Mouse (Mus musculus) lung, postnatal 0 days (tissue): Measurements from ENCODE around the gene Ctf1. TPM values are rescaled to one million over a fixed set of nuclear protein-coding genes. Genes with fewer than 3 reads are reported as not detected.
"Not testable (repeated sequence)": the region's sequence is repeated elsewhere in the genome, so short reads cannot be mapped to it uniquely, and the experiment has no call there.

Experiments
- ATAC-seq: fragments of 200-750 bp; cut with Nextera tagmentation; 2 replicates; pipeline ENCODE4 v1.8.0; 2017; ENCODE audit warnings: moderate library complexity
- DNase-seq: peaks from one replicate; pipeline ENCODE4 v3.0.0-alpha.2; 2016; ENCODE audit warnings: low spot score
- H3K27ac ChIP-seq: fragments of 300-500 bp; sonication (generic); 2 replicates; pipeline ENCODE4 v1.5.1; 2014; ENCODE audit warnings: antibody characterized with exemption, mild to moderate bottlenecking, low read length, mixed read lengths
- H3K27me3 ChIP-seq: fragments of 300-500 bp; sonication (generic); replicated peaks from 2 replicates; pipeline ENCODE4 v1.6.1; 2014; ENCODE audit warnings: low read length, mixed read lengths; ENCODE audit not compliant: insufficient read depth
- H3K36me3 ChIP-seq: fragments of 300-500 bp; sonication (generic); 2 replicates; pipeline ENCODE4 v1.6.1; 2014; ENCODE audit warnings: low read length, mixed read lengths; ENCODE audit not compliant: insufficient read depth
- H3K4me1 ChIP-seq: fragments of 300-500 bp; sonication (generic); 2 replicates; pipeline ENCODE4 v1.6.1; 2014; ENCODE audit warnings: antibody characterized with exemption, low read depth, low read length, mixed read lengths; ENCODE audit not compliant: insufficient read depth
- H3K4me2 ChIP-seq: fragments of 300-500 bp; sonication (generic); replicated peaks from 2 replicates; pipeline ENCODE4 v1.6.1; 2014; ENCODE audit warnings: low read depth, mild to moderate bottlenecking, low read length, moderate library complexity, mixed read lengths
- H3K4me3 ChIP-seq: fragments of 300-500 bp; sonication (generic); 2 replicates; pipeline ENCODE4 v1.5.1; 2014; ENCODE audit warnings: low read depth, low read length
- H3K9ac ChIP-seq: fragments of 300-500 bp; sonication (generic); replicated peaks from 2 replicates; pipeline ENCODE4 v1.6.1; 2014; ENCODE audit warnings: low read depth, mild to moderate bottlenecking
- H3K9me3 ChIP-seq: fragments of 300-500 bp; sonication (generic); 2 replicates; pipeline ENCODE4 v1.6.1; 2016; ENCODE audit warnings: low read length, mixed read lengths
- CTCF ChIP-seq: IDR thresholded peaks from 2 replicates; pipeline ENCODE4 v1.5.1; 2016; ENCODE audit warnings: antibody characterized with exemption, mild to moderate bottlenecking
- EP300 ChIP-seq: IDR thresholded peaks from 2 replicates; pipeline ENCODE4 v1.6.1; 2016; ENCODE audit warnings: antibody characterized with exemption, mild to moderate bottlenecking, control low read depth
- WGBS: fragments of 180-500 bp; shearing (Covaris S2); extraction: QIAGEN DNeasy Blood & Tissue Kit; methylation state at CpG from one replicate; pipeline ENCODE4 v1.1.7; 2014; 5-methylcytosine and 5-hydroxymethylcytosine counted together
- polyA plus RNA-seq: library from polyadenylated mRNA; unstranded; fragments of >200 nt; fragmentation: Nextera tagmentation; extraction: Ambion mirVana; gene quantifications from 2 replicates; pipeline ENCODE4 v1.2.1, GENCODE M21; 2015

Gene Ctf1
- polyA plus RNA-seq, 1 experiment from 2014 or later = 9.9 TPM

DNA sequence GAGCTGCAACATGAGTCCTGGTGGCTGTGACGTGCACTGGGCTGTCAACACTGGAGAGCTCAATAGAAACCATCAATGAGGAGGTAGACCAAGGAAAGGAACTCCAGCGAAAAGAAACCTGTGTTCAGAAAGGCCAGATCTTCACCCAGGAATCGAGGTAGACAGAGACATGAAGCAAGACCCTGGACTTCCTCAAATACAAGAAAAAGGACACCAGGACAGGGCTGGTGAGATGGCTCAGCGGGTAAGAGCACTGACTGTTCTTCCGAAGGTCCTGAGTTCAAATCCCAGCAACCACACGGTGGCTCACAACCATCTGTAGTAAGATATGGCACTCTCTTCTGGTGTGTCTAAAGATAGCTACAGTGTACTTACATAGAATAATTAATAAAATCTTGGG, 5.8 kb downstream of the Ctf1 start:
- no peaks in the 10 kb centered on the region for H3K27me3 ChIP-seq
- H3K9me3 ChIP-seq = no peaks in the 10 kb centered on the region
- TF ChIP-seq EP300 (no peak), CTCF (no peak)
- H3K27ac ChIP-seq = no peak overlapping the region
- no peaks in the 10 kb centered on the region for H3K36me3 ChIP-seq
- H3K4me3 ChIP-seq = no peak overlapping the region
- H3K4me2 ChIP-seq = no peak overlapping the region
- no peaks in the 10 kb centered on the region for H3K4me1 ChIP-seq
- DNase-seq (no peak), ATAC-seq (no peak)
- no peak overlapping the region for H3K9ac ChIP-seq
- WGBS = 84% methylated on average over 6 of the region's 6 CpGs

- no peak for TF ChIP-seq CTCF
- TF ChIP-seq EP300 = no peak
- no peak overlapping the region for H3K4me3 ChIP-seq
- no peak overlapping the region for H3K4me2 ChIP-seq
- no peaks in the 10 kb centered on the region for H3K36me3 ChIP-seq
- H3K9ac ChIP-seq = no peak overlapping the region
- H3K4me1 ChIP-seq = no peaks in the 10 kb centered on the region
- no peak for ATAC-seq
- no peak for DNase-seq
- no peak overlapping the region for H3K27ac ChIP-seq
- 87% methylated on average over 6 of the region's 6 CpGs for WGBS
- no peaks in the 10 kb centered on the region for H3K9me3 ChIP-seq
- no peaks in the 10 kb centered on the region for H3K27me3 ChIP-seq
These were observed 6.7 kb downstream of the Ctf1 start for GRCm38 (mm10) chr7:127719258-127719657.

- H3K27ac ChIP-seq = no peak overlapping the region
- no peaks in the 10 kb centered on the region for H3K36me3 ChIP-seq
- H3K9me3 ChIP-seq = no peaks in the 10 kb centered on the region
- H3K4me1 ChIP-seq = no peaks in the 10 kb centered on the region
- TF ChIP-seq CTCF (no peak), EP300 (no peak)
- H3K4me2 ChIP-seq = no peak overlapping the region
- 47% methylated on average over 2 of the region's 2 CpGs for WGBS
- no peak overlapping the region for H3K4me3 ChIP-seq
- DNase-seq (no peak), ATAC-seq (no peak)
- H3K9ac ChIP-seq = no peak overlapping the region
- no peaks in the 10 kb centered on the region for H3K27me3 ChIP-seq
These were observed 13.0 kb downstream of the Ctf1 start for GRCm38 (mm10) chr7:127725490-127725889.

- Histone ChIP-seq H3K4me2 (no peak overlapping the region), H3K36me3 (no peaks in the 10 kb centered on the region), H3K4me3 (no peak overlapping the region), H3K9me3 (no peaks in the 10 kb centered on the region), H3K27ac (no peak overlapping the region), H3K27me3 (no peaks in the 10 kb centered on the region), H3K4me1 (no peaks in the 10 kb centered on the region), H3K9ac (no peak overlapping the region)
- ATAC-seq (peak; percentile 70), DNase-seq (no peak)
- TF ChIP-seq EP300 (no peak), CTCF (no peak)
- 44% methylated on average over 6 of the region's 6 CpGs for WGBS
These were observed 13.4 kb downstream of the Ctf1 start for GRCm38 (mm10) chr7:127725924-127726323.

DNA sequence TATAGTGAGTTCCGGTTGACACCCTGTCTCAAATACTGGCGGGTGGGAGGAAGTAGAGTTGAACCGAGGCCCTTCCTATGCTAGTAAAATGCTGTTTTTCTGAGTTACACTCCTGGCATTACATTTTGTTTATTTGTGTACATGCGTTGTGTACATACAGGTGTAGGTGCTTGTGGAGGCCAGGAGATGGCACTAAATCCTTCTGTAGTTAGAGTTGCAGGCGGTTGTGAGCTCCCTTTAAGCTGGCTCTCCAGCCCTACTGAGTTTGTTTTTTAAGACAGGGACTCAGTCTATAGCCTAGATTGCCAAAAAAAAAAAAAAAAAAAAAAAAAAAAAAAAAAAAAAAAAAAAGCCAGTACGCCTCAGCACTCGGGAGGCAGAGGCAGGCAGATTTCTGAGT, 15.4 kb downstream of the Ctf1 start:
- Histone ChIP-seq H3K4me1 (no peaks in the 10 kb centered on the region), H3K9ac (no peak overlapping the region), H3K27me3 (no peaks in the 10 kb centered on the region), H3K36me3 (no peaks in the 10 kb centered on the region), H3K9me3 (no peaks in the 10 kb centered on the region), H3K4me3 (no peak overlapping the region), H3K4me2 (no peak overlapping the region), H3K27ac (no peak overlapping the region)
- WGBS = 73% methylated on average over 7 of the region's 7 CpGs
- ATAC-seq (no peak), DNase-seq (no peak)
- TF ChIP-seq EP300 = no peak
- peak; percentile 14; the same call in 1 of the 2 replicates for TF ChIP-seq CTCF

DNA sequence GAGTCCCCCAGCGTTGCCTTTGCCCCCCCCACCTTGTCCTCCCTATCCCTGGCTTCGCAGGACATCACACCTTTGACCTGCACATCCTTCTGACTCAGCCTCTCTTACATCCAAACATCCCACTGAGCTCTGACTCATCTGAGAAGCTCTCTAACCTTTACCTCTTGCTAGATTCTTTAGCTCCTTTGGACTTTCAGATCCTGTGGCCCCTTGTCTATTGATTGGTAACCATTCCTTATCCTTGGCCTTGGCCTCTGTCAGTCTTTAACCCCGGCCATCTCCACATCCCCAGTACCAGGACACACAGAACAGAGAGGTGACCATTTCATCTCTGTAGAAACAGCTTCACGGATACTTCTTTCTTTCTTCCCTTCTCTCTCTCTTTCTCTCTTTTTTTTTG, 17.6 kb downstream of the Ctf1 start:
- Histone ChIP-seq H3K4me2 (no peak overlapping the region), H3K9ac (no peak overlapping the region), H3K4me1 (no peaks in the 10 kb centered on the region), H3K9me3 (no peaks in the 10 kb centered on the region), H3K4me3 (no peak overlapping the region), H3K36me3 (no peaks in the 10 kb centered on the region), H3K27me3 (no peaks in the 10 kb centered on the region), H3K27ac (no peak overlapping the region)
- no peak for DNase-seq
- no peak for ATAC-seq
- TF ChIP-seq CTCF (no peak), EP300 (no peak)
- WGBS = 62% methylated on average over 4 of the region's 4 CpGs

GRCm38 (mm10) chr7:127732066-127732465, 19.5 kb downstream of the Ctf1 start, which contains the start of gene Ctf2:
TSS of gene Ctf2 (minus strand) at chr7:127732166.
- not testable (repeated sequence) for H3K4me3 ChIP-seq

More at GRCm38 (mm10) chr7:127732066-127732465, 19.5 kb downstream of the Ctf1 start, which contains the start of gene Ctf2:
- DNase-seq, H3K27me3 ChIP-seq, ATAC-seq, H3K4me1 ChIP-seq, H3K9ac ChIP-seq, H3K4me2 ChIP-seq, H3K27ac ChIP-seq, H3K9me3 ChIP-seq, H3K36me3 ChIP-seq: not testable (repeated sequence)
- WGBS = no CpG with 5 or more reads among the region's 5 CpGs
